Mouse (Mus musculus) olfactory bulb, adult 2 months (tissue): ENCODE measurements around the gene Ntng1. TPM values are rescaled to one million over a fixed set of nuclear protein-coding genes. Genes with fewer than 3 reads are reported as not detected.

Experiments used
- H3K27ac ChIP-seq: fragments of 200-500 bp; 2 replicates; pipeline ENCODE4 v1.5.1; 2012; ENCODE audit warnings: low read depth, low read length; ENCODE audit not compliant: insufficient read depth
- H3K4me1 ChIP-seq: fragments of 200-500 bp; 2 replicates; pipeline ENCODE4 v1.6.1; 2012; ENCODE audit warnings: low read length; ENCODE audit not compliant: control insufficient read depth, insufficient read depth
- H3K4me3 ChIP-seq: fragments of 200-500 bp; 2 replicates; pipeline ENCODE4 v1.5.1; 2012; ENCODE audit warnings: mild to moderate bottlenecking, low read depth, low read length, moderate library complexity; ENCODE audit not compliant: insufficient read depth
- CTCF ChIP-seq: fragments of 200-500 bp; IDR thresholded peaks from 2 replicates; pipeline ENCODE4 v1.5.1; 2012; ENCODE audit warnings: low read depth, mild to moderate bottlenecking, low read length, moderate library complexity; ENCODE audit not compliant: insufficient read depth
- POLR2A ChIP-seq: fragments of 200-500 bp; IDR thresholded peaks from 2 replicates; pipeline ENCODE4 v1.6.1; 2012; ENCODE audit warnings: mild to moderate bottlenecking, low read depth, low read length, moderate library complexity; ENCODE audit not compliant: insufficient read depth
- WGBS: fragments of 180-500 bp; shearing (Covaris S2); methylation state at CpG from one replicate; pipeline ENCODE4 v1.1.7; 2018; 5-methylcytosine and 5-hydroxymethylcytosine counted together
- polyA plus RNA-seq: library from polyadenylated mRNA; stranded (reverse); fragments of >200 nt; gene quantifications from 2 replicates; pipeline ENCODE4 v1.2.4, GENCODE M21; 2012; ENCODE audit warnings: low replicate concordance; ENCODE audit not compliant: missing spikeins, insufficient read depth, insufficient read length

Gene Ntng1
- 57.8 TPM in 1 of 2 replicates, not detected in the other for polyA plus RNA-seq

DNA sequence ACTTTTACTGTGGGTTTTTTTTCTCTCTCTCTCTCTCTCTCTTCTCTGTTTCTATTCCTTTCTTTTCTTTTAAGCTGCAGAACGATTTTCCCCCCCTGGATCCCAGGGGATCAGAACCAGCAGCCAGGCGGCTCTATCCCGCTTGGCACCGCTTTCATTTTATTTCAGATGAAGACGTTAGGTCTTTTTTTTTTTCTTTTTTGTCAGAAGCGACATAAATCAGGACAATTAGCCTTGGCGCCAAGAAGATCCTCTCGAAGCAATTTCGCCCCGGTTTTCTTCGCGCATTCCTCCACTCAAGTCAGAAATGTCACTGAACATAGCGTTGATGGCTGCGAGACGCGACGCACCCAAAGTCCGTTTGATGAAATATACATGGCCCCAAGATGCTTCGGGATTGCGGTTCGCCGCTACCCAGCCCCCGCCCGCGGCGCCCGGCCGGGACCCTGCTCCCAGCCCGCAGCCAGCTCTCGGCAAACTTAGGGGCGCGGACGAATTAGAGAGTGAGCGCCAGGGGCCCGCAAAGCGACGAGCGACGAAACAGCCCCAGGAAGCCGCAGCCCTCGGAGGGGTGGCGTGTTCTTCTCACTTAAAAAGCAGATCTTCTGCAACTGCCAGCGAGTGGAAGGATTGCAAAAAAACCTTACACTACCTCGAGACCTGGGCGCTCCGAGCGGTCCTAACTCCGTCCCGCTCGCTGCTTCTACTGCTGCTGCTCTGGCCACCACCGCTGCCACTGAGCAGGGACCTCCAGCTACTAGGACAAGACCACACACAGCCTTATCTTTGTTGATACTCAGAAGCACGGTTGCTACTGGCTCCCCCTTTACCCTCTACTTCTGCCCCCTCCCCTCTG, at the start of gene Ntng1:
TSS of gene Ntng1 (minus strand) at position 806 of the 856 bp plus-strand sequence.
- TF ChIP-seq CTCF (no peak), POLR2A (no peak)
- Histone ChIP-seq H3K4me1 (0 out of 2 replicates have a peak, but pooled peaks cover 2% of the 10 kb centered on the region), H3K4me3 (peak within 1 kb of the TSS; percentile 70), H3K27ac (0 out of 2 replicates have a peak within 1 kb of the TSS, but pooled peaks have one; percentile 25)
- WGBS = under 1% methylated on average over 52 of the region's 52 CpGs

DNA sequence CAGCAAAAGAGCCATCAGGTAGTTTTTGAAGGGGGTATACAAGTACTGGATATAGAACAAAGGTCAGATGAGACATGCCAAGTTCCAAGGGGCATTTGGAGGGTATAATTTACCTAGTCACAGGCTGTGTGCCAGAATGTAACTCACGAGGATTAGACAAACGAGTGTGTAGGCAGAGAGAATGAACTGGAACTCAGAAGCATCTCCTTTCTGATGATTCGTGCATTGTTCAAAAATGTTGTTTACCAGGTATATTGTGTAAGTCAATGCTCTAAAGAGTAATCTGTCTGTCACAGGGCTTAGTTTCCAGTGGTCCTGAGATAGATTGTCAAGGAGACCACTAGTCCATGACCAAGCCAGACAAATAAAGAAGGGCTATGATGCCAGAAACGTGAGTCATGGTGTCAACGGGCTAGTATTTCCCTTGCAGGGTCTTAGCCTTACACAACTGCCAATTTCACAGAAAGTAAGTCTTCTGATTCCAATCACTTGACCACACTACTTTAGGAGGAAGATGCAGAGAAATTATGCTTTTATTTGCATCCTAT, 43.7 kb upstream of the Ntng1 start:
- 78% methylated on average over 5 of the region's 5 CpGs for WGBS
- Histone ChIP-seq H3K4me3 (no peak overlapping the region), H3K27ac (no peak overlapping the region), H3K4me1 (no peaks in the 10 kb centered on the region)
- TF ChIP-seq CTCF (no peak), POLR2A (no peak)

DNA sequence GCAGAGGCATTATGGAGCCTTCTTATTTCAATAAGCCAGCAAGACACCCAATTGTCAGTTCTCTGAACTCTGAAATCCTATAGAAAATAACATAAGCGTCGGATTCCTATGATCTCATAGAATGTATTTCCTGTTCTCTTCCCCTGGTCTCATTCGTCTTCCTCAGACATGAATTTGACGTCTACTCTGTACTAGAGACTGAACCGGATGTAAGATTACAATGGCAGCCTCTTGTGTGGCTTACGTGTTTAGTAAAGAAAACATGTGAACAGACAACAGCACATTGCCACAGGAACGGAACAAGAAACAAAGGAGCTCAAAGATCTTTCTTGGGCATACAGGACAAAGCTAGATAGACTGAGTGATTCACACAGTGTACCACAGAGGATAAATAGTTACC, 5.3 kb upstream of the Ntng1 start:
- Histone ChIP-seq H3K4me3 (no peak overlapping the region), H3K27ac (no peak overlapping the region), H3K4me1 (0 out of 2 replicates have a peak, but pooled peaks cover 2% of the 10 kb centered on the region)
- WGBS = 74% methylated on average over 7 of the region's 7 CpGs
- TF ChIP-seq POLR2A (no peak), CTCF (no peak)

DNA sequence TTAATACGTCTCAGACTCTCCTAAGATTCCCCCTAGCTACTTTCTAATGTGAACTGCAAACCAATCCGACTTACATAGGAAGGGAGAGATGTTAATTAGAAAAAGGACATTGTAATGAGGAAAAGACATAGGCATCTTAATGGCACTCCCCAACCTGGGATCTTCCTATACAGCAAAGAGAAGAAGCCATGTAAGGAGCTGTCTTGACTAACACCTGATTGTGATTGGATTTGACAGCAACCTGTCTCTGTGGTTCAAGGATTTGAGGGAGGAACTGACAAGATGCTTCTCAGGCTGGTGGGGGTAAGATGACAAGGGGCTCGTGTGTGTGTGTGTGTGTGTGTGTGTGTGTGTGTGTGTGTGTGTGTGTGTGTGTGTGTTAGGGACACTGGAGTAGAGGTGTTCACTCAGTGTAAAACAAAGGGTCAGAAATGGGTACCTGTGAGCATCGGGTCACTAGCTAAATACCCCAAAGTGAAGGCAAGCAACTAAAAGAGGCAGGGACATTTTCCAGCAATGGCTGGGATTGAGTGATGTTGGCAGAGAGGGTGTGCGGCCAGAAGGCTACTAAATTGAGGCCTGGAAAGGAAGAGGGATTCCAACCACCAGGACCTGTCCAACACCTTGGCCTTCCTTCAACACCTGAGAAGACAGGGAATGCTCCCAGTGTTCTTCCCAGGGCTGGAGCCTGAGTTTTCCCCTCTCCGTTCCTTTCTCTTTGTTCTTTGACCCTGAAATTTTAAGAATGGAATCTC, 667 bp upstream of the Ntng1 start:
- TF ChIP-seq POLR2A = no peak
- no peak for TF ChIP-seq CTCF
- WGBS = 67% methylated on average over 6 of the region's 6 CpGs
- 0 out of 2 replicates have a peak, but pooled peaks cover 5% of the 10 kb centered on the region for H3K4me1 ChIP-seq
- H3K27ac ChIP-seq = no peak overlapping the region
- H3K4me3 ChIP-seq = no peak overlapping the region

DNA sequence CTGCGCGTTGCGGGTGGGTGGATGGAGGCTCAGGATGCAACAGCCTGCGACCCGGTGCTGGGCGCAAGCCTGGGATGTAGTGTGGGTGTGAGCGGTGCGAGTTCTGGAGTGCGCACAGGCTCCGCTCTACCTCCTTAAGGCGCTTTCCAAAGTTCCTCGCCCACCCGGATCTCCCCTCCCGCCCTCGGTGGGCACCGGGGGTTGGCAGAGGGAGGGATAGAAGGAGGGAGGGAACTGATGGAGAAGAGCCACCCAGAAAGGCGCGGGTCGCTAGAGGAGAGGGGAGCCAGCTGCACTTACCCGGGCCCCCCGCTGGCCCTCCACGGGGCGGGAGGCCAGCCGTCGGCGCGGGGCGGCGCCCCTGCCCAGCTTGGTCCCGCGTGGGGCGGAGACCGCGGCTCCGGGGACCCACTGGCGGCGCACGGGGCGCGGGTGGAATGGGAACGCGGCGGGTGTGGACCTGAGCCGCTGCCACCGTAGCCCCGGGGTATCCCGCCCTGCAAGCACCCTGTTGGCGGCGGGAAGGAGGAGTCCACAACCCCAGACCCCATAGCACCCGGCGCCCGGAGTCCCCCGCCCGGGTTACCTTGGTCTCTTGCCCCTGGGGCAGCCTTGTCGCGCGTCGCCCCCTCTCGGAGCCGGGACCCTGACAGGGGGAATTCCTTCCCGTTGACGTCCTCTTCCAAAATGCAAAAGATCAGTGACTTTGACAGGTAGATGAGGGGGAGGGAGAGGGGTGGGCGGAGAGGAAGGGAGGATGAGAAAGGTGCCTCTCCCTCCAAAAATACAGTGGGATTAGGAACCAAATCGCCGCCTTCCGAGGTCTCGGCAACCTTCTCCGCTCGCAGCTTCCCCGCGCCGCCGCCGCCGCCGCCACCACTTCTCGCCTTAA, 1.3 kb downstream of the Ntng1 start:
- under 1% methylated on average over 61 of the region's 77 CpGs for WGBS
- 0 out of 2 replicates have a peak overlapping the region, but pooled peaks have one; percentile 25 for H3K27ac ChIP-seq
- no peak for TF ChIP-seq POLR2A
- TF ChIP-seq CTCF = no peak

DNA sequence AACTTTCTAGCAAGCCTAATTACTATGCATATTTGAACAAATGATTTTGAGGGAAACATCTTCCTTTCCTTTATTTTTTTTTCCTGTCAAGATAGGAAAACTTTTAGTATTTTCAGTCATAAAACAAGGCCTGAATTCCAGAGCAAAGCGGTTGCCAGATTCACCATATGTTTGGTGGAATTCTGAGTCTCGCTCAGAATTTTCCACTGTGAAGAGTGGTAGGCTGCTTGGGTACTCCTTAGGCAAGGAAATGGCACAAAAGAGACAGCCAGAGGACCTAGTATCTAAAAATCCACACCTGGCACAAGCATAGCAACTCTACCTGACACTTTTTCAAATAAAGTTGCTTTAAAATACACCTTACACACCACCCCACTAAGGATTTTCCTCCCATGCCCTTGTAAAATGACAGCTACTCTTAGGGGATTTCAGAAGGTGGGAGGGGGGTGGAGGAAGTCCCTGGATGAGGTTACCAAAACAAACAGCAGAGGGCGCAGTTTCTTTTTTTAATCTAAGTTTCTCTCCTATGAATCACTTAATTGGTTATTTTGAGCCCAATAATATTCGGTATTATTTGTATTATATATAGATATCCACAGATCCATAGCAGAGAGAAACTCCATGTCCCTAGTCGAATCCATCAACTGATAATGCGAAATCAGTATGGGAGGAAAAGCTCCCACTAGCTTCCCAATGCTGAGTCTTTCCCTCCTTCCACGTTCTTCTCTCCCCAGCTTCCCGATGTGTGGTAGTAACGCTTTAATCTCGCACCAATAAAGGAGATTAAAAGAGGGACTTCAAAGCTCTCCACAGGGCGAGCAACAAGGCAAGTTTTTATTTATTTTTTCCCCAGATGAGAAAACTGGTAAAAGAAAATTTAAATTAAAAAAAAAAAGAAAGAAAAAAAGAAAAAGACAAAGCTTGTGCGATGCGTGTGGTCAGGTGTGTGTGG, 2.2 kb downstream of the Ntng1 start:
- TF ChIP-seq POLR2A (no peak), CTCF (no peak)
- 5% methylated on average over 13 of the region's 13 CpGs for WGBS
- Histone ChIP-seq H3K4me3 (peak overlapping the region; percentile 70), H3K27ac (peak overlapping the region; percentile 29; the same call in 1 of the 2 replicates), H3K4me1 (0 out of 2 replicates have a peak, but pooled peaks cover 2% of the 10 kb centered on the region)

More for the DNA sequence above, 1.3 kb downstream of the Ntng1 start:
- peak overlapping the region; percentile 70 for H3K4me3 ChIP-seq
- 0 out of 2 replicates have a peak, but pooled peaks cover 2% of the 10 kb centered on the region for H3K4me1 ChIP-seq

DNA sequence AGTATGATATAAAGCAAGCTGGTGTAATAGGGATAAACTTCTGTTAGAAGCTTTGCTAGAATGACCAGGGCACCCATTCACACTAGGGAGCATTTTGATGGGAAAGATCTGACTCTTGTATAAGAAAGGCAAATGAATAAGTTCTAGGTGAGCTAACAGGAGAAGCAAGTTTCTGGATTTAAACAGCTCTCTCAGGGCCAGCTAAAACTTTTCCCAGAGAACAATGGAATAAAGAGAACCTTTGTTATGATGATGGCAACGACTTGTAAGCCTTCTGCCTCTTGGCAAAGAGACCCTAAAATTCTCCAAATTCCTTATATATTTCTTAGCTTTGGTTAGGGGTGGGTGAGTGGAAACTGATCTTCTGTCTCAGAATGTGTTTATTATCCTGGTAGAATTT, 7.7 kb downstream of the Ntng1 start:
- WGBS = 68% methylated on average over 1 of the region's 1 CpGs
- TF ChIP-seq CTCF (no peak), POLR2A (no peak)
- Histone ChIP-seq H3K4me1 (peaks cover 2% of the 10 kb centered on the region; the same call in 1 of the 2 replicates), H3K27ac (no peak overlapping the region), H3K4me3 (no peak overlapping the region)
